8 mouse cellular contexts compared by ENCODE assay signal in the genomic region with DNA sequence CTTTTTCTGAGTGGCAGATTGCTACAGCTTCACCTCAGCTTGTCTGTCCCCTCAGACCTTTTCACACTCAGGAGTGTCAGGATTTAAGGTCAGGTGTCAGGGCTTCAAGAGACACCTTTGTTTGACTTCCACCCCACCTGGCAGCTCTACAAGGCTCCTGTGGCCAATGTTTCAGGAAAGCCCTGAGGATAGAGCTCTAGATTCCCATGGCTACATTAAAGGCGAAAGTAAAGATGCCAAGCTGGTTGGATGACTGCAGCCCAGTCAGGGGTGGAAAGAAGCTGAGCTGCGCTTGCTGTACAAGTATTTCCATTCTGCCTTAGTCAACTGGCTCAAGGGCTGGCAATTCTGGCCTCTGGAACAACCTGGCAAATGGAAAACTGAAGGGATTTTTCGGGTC.
"Had no signal": no experiment of that assay in that cellular context is flagged by ENCODE, and none has a peak within 500 bp of the region (broad histone marks: within the 10 kb centered on the region; RNA-seq: fewer than 3 reads in every experiment).

No protein-coding gene starts in this region.

- H3K4me1 ChIP-seq: midbrain, embryonic 12.5 days; stomach, embryonic 15.5 days had no signal

- H3K4me2 ChIP-seq: midbrain, embryonic 12.5 days; stomach, embryonic 15.5 days had no signal

- H3K36me3 ChIP-seq: midbrain, embryonic 12.5 days; stomach, embryonic 15.5 days had no signal

- H3K9me3 ChIP-seq: midbrain, embryonic 12.5 days; stomach, embryonic 15.5 days had no signal

- H3K27me3 ChIP-seq: midbrain, embryonic 12.5 days; stomach, embryonic 15.5 days had no signal

- H3K9ac ChIP-seq: liver, embryonic 14.5 days; midbrain, embryonic 12.5 days; stomach, embryonic 15.5 days had no signal

- H3K27ac ChIP-seq: liver, embryonic 14.5 days; midbrain, embryonic 12.5 days; stomach, embryonic 15.5 days had no signal

- H3K4me3 ChIP-seq: midbrain, embryonic 12.5 days; stomach, embryonic 15.5 days had no signal

- DNase-seq: kidney, adult 11 months; kidney, postnatal 14 days; lung, adult 18-20 months; right cerebral cortex, postnatal 14 days; thymus, postnatal 4 days had no signal
